Mouse (Mus musculus) heart, embryonic 12.5 days (tissue): ENCODE data around the gene Phf23. TPM values are rescaled to one million over a fixed set of nuclear protein-coding genes. Genes with fewer than 3 reads are reported as not detected.

Experiments
- ATAC-seq: fragments of 200-750 bp; cut with Nextera tagmentation; 2 replicates; pipeline ENCODE4 v1.8.0; 2017; ENCODE audit warnings: moderate TSS enrichment, moderate library complexity; ENCODE audit not compliant: insufficient number of reproducible peaks, low FRiP score
- H3K27ac ChIP-seq: fragments of 300-500 bp; sonication (generic); 2 replicates; pipeline ENCODE4 v1.5.1; 2016; ENCODE audit warnings: mild to moderate bottlenecking, moderate library complexity; ENCODE audit not compliant: poor library complexity, severe bottlenecking
- H3K27me3 ChIP-seq: fragments of 300-500 bp; sonication (generic); replicated peaks from 2 replicates; pipeline ENCODE4 v1.6.1; 2016; ENCODE audit warnings: mild to moderate bottlenecking, moderate library complexity
- H3K36me3 ChIP-seq: fragments of 300-500 bp; sonication (generic); 2 replicates; pipeline ENCODE4 v1.6.1; 2016; ENCODE audit warnings: mild to moderate bottlenecking, moderate library complexity
- H3K4me1 ChIP-seq: fragments of 300-500 bp; sonication (generic); replicated peaks from 2 replicates; pipeline ENCODE4 v1.6.1; 2016; ENCODE audit warnings: mild to moderate bottlenecking
- H3K4me2 ChIP-seq: fragments of 300-500 bp; sonication (generic); 2 replicates; pipeline ENCODE4 v1.6.1; 2016; ENCODE audit warnings: mild to moderate bottlenecking, moderate library complexity
- H3K4me3 ChIP-seq: fragments of 300-500 bp; sonication (generic); 2 replicates; pipeline ENCODE4 v1.5.1; 2016; ENCODE audit warnings: mild to moderate bottlenecking
- H3K9ac ChIP-seq: fragments of 300-500 bp; sonication (generic); 2 replicates; pipeline ENCODE4 v1.6.1; 2016; ENCODE audit warnings: mild to moderate bottlenecking, moderate library complexity
- H3K9me3 ChIP-seq: fragments of 300-500 bp; sonication (generic); replicated peaks from 2 replicates; pipeline ENCODE4 v1.6.1; 2016; ENCODE audit warnings: mild to moderate bottlenecking, moderate library complexity
- WGBS: fragments of 180-500 bp; shearing (Covaris S2); methylation state at CpG from one replicate; pipeline ENCODE4 v1.1.7; 2016; 5-methylcytosine and 5-hydroxymethylcytosine counted together
- polyA plus RNA-seq: library from polyadenylated mRNA; unstranded; fragments of >200 nt; fragmentation: Nextera tagmentation; extraction: Ambion mirVana; gene quantifications from 2 replicates; pipeline ENCODE4 v1.2.1, GENCODE M21; 2016

Gene Phf23
- polyA plus RNA-seq, 1 experiment from 2014 or later, result 54.1 TPM

DNA sequence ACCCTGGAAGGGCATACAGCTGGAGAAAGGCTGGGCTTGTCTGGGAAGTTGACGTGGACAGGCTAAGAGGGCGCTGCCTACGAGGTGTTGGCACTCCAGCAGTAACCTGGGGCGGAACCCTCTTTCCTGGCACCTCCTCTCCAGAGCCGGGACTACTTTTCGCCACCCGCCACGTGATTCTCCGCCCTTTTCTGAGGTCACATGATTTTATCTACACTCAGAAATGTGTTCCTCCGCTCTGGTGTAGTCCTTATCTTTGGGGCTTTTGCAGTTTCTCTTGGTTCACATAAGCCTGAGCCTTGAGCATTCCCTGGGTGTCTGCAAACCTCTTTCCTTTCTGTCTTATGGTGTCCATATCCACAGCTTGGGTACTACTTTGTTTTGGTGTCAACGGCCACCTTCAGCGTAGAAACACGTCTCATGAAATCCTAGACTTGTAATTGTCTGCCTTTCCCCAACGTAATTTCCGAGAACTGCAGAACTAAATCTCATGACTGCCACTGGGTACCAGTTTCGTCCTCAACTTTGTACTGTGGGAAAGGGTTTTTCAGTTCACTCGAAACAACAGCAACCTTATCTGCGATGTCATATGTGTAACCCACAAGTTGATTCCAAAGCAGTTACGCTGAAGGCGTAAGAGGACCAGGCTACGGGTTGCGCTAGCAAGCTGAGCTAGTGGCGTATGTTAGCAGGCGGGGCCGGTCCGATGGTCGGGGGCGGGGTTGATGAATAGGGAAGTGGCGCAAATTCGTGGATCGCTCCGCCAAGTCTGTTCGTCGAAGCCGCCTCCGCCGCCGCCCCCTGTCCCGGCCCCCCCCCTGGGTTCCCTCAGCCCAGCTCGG, 4.5 kb upstream of the Phf23 start, which contains the start of gene Gabarap:
Gene Gabarap (plus strand): TSS at position 294 of the 842 bp plus-strand sequence.
- H3K4me2 ChIP-seq, result peak within 1 kb of the TSS; percentile 74
- no peaks in the 10 kb centered on the region for H3K27me3 ChIP-seq
- peak within 1 kb of the TSS; percentile 95 for H3K27ac ChIP-seq
- peaks cover 19% of the 10 kb centered on the region for H3K4me1 ChIP-seq
- no peaks in the 10 kb centered on the region for H3K9me3 ChIP-seq
- under 1% methylated on average over 40 of the region's 40 CpGs for WGBS
- peak within 1 kb of the TSS; percentile 70 for H3K4me3 ChIP-seq
- H3K36me3 ChIP-seq, result peaks cover 62% of the 10 kb centered on the region
- H3K9ac ChIP-seq, result peak within 1 kb of the TSS; percentile 90
- ATAC-seq, result peak; percentile 85

DNA sequence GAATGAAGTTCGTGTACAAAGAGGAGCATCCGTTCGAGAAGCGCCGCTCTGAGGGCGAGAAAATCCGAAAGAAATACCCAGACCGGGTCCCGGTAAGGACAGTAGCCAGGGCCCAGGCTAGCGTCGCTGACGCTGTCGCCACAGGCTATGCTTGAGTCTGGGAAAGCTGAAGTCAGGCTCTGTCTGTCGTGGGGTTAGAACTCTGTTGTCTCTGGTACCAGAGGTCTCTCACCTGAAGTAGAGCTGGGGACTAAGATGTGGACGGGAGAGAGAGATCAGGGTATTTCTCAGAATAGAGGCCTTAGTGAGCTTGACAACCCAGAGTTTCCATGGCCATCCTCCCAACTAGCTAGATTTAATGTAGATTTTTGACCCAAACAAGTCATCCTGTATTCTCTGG, 3.9 kb upstream of the Phf23 start:
- Histone ChIP-seq H3K9ac (peak overlapping the region; percentile 90), H3K27me3 (no peaks in the 10 kb centered on the region), H3K4me3 (peak overlapping the region; percentile 70), H3K27ac (peak overlapping the region; percentile 95), H3K36me3 (peaks cover 56% of the 10 kb centered on the region), H3K4me1 (peaks cover 19% of the 10 kb centered on the region), H3K9me3 (no peaks in the 10 kb centered on the region), H3K4me2 (peak overlapping the region; percentile 74)
- no peak; the same call in 1 of the 2 replicates for ATAC-seq
- WGBS, result 0% methylated on average over 15 of the region's 15 CpGs

DNA sequence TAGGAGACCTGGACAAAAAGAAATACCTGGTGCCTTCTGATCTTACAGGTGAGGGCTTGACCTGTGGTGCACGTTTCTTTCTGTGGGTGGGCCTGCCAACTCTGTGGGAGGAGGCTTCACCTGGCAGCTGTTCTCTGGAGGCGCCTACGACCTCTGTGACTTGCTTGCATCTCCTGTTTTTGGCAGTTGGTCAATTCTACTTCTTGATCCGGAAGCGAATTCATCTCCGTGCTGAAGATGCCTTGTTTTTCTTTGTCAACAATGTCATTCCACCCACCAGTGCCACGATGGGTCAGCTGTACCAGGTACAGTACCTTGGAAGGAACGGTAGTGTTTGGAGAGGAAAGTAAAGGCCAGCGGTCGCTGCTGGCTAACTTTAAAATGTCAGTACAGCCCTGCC, 3.2 kb upstream of the Phf23 start:
- H3K27ac ChIP-seq, result no peak overlapping the region; the same call in 1 of the 2 replicates
- H3K9me3 ChIP-seq, result no peaks in the 10 kb centered on the region
- no peak for ATAC-seq
- H3K4me1 ChIP-seq, result peaks cover 21% of the 10 kb centered on the region
- H3K9ac ChIP-seq, result peak overlapping the region; percentile 66
- peak overlapping the region; percentile 74 for H3K4me2 ChIP-seq
- H3K36me3 ChIP-seq, result peaks cover 49% of the 10 kb centered on the region
- 77% methylated on average over 10 of the region's 10 CpGs for WGBS
- H3K4me3 ChIP-seq, result peak overlapping the region; percentile 70
- H3K27me3 ChIP-seq, result no peaks in the 10 kb centered on the region

DNA sequence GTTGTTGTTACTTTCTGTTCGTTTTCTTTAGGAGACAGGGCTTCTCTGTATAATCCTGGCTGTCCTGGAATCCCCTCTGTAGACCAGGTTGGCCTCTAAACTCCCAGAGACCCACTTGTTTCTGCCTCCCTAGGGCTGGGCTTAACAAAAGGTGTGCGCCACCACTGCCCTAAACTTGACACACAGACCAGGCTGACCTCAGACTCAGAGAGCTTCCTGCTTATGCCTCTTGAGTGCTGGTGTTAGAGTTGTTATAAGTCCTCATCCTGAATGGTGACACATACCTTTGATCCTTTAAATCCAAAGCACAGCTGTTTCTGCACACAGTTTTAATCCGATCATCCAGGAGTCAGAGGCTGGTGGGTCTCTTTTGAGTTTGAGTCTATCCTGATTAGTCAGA, 2.6 kb upstream of the Phf23 start:
- no peak for ATAC-seq
- peaks cover 27% of the 10 kb centered on the region for H3K4me1 ChIP-seq
- H3K27ac ChIP-seq, result no peak overlapping the region; the same call in 1 of the 2 replicates
- peak overlapping the region; percentile 70 for H3K4me3 ChIP-seq
- H3K4me2 ChIP-seq, result peak overlapping the region; percentile 74
- H3K9me3 ChIP-seq, result no peaks in the 10 kb centered on the region
- H3K36me3 ChIP-seq, result peaks cover 47% of the 10 kb centered on the region
- WGBS, result 86% methylated on average over 3 of the region's 3 CpGs
- peak overlapping the region; percentile 66 for H3K9ac ChIP-seq
- no peaks in the 10 kb centered on the region for H3K27me3 ChIP-seq

DNA sequence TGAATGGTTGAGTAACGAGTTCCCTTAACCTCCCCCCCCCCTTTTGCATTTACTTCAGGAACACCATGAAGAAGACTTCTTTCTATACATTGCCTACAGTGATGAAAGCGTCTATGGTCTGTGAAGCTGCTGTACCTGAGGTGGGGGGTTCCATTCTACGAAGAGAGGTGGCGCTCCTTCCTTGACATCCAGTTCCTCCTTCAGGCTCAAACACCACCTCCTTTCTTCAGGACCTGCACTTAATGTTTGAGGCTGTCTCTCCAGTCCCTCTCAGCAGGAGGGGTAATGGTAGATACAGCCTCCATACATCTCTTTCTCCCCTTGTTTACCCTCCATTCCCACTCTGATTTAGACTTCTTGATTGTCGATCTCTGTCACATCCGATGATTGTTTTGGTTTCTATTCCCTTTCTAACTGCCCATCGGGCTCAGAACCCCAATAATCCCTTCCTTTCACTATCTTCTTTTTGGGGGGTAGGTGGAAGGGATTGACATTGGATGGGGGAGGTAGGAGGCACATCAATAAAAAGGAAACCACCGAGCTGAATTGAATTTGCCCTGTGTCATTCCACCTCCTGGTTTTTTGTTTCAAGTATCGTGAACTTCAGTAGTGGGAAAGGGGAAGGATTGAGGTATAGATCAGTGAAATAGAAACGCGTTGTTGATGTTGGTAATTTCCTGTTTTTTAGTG, 1.0 kb upstream of the Phf23 start:
- Histone ChIP-seq H3K9ac (no peak overlapping the region), H3K4me3 (no peak overlapping the region; the same call in 1 of the 2 replicates), H3K9me3 (no peaks in the 10 kb centered on the region), H3K27me3 (no peaks in the 10 kb centered on the region), H3K4me2 (no peak overlapping the region), H3K36me3 (peaks cover 47% of the 10 kb centered on the region), H3K4me1 (peaks cover 33% of the 10 kb centered on the region), H3K27ac (no peak overlapping the region)
- ATAC-seq, result no peak
- 84% methylated on average over 11 of the region's 11 CpGs for WGBS

DNA sequence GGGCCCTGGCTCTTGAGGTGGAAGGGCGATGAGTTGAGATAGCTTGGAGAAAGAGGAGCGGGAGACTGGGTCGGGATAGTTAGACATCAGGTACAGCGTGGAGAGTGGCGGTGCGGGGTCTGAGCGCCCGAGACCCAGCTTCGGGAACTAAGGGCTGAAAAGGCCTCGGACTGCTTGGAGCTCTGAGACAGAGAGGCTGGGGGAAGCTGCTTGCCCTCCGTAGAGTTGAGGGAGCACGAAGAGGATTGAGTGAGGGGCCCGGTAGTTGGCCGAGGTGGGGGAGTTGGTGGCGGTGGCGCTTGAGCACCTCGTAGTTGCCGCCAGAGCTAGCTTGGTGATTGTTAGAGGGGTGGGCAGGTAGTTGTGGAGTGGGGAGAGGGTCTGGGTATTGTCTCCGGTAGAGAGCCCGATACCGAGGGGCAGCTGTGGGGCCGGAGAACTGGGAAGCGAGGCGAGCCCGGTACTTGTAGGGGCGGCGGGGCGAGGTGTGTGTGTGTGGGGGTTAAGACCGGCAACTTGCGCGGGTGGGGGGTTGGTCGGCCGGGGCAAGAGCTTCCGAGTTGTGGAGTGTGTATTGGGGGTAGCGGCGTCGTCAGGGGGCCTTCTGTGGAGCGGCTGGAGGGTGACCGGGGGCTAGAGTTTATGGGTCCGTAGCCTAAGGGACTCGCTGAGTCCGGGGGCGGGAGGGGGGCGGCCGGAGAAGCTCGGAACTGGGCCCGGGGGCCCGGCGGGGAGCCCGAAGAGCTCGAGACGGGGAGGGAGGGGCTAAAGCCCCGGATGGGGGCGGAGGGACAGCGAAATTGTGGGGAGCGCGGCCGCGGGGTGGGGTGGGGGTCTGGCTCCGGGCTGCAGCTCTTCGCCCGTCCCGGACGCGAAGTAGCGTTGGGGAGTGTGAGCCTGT, 834 bp downstream of the Phf23 start:
- H3K9ac ChIP-seq, result peak overlapping the region; percentile 100
- peak overlapping the region; percentile 99 for H3K27ac ChIP-seq
- no peaks in the 10 kb centered on the region for H3K9me3 ChIP-seq
- ATAC-seq, result peak; percentile 13; the same call in 1 of the 2 replicates
- H3K36me3 ChIP-seq, result peaks cover 44% of the 10 kb centered on the region
- H3K27me3 ChIP-seq, result no peaks in the 10 kb centered on the region
- H3K4me2 ChIP-seq, result peak overlapping the region; percentile 69
- peaks cover 34% of the 10 kb centered on the region for H3K4me1 ChIP-seq
- H3K4me3 ChIP-seq, result peak overlapping the region; percentile 99
- under 1% methylated on average over 58 of the region's 66 CpGs for WGBS

DNA sequence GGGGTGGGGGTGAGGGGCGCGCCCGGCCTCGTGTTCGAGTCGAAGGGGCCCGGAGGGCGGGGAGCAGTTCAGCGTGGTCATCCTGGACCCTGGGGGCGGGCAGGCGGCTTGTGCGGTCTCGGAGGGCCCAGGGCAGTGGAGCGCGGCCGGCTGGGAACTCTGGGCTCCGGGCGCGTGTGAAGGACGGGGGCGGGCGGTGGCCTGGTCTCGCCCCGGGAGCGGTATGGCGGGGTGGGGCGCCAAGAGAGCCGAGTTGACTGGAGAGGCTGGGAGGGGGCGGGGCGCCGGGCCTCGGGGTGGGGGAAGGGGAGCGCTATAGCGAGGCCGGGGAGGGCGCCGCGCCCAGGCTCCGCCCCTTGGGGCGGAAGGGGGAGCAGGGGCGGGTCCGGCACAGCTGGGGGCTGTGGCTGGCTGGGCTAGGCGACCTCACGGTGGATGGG, 1.5 kb downstream of the Phf23 start:
- Histone ChIP-seq H3K36me3 (peaks cover 44% of the 10 kb centered on the region), H3K9me3 (no peaks in the 10 kb centered on the region), H3K9ac (peak overlapping the region; percentile 100), H3K4me1 (peaks cover 41% of the 10 kb centered on the region), H3K4me3 (peak overlapping the region; percentile 99), H3K4me2 (peak overlapping the region; percentile 69), H3K27me3 (no peaks in the 10 kb centered on the region), H3K27ac (peak overlapping the region; percentile 99)
- ATAC-seq, result peak; percentile 82
- WGBS, result 1% methylated on average over 42 of the region's 44 CpGs

DNA sequence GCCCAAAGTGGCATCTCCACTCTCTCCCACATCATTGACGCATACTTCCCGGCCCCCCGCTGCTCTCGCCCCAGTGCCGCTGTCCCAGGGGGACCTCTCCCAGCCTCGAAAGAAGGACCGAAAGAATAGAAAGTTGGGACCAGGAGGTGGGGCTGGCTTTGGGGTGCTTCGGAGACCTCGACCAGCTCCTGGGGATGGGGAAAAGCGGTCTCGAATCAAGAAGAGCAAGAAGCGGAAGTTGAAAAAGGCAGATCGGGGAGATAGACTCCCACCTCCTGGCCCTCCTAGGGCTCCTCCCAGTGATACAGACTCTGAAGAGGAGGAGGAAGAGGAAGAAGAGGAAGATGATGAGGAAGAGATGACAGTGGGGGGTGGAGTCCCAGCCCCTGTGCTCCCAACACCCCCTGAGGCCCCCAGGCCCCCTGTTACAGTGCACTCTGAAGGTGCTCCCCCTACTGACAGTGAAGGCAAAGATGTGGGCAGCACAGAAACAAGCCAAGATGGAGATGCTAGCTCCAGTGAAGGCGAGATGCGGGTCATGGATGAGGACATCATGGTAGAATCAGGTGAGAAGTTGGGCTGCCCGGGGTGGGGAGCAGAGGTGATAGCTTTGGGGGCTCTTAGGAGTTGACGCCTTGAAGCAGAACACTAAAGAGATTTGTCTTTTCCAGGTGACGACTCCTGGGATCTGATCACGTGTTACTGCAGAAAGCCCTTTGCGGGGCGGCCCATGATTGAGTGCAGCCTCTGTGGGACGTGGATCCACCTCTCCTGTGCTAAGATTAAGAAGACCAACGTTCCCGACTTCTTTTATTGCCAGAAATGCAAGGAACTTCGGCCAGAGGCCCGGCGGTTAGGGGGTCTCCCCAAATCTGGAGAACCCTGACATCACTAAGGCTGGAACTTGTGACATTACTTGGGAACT, 3.3 kb downstream of the Phf23 start:
- H3K9ac ChIP-seq, result no peak overlapping the region

DNA sequence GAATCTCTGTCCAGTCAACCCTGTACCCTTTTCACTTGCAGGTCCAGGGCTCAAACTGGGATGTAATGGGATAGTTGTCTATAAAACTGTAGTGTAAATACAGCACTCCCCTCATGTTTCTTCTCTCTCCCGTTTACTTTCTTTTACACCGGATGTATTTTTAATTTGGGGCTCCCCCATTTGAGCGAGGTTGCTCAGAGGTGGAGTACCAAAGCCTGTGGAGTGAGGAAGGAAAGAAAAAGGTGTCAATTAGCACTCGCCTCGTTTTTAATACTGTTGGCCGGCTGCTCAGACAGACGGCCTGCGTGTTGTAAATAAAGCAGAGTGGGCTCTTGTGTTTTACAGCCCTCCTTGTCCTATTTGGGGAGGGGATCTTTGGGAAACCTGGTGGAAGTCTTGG, 4.1 kb downstream of the Phf23 start:
- 82% methylated on average over 8 of the region's 8 CpGs for WGBS
- ATAC-seq, result no peak
- peak overlapping the region; percentile 96; the same call in 1 of the 2 replicates for H3K27ac ChIP-seq
- H3K4me3 ChIP-seq, result no peak overlapping the region
- peak overlapping the region; percentile 85 for H3K4me2 ChIP-seq
- H3K9me3 ChIP-seq, result no peaks in the 10 kb centered on the region
- H3K4me1 ChIP-seq, result peaks cover 51% of the 10 kb centered on the region
- no peak overlapping the region for H3K9ac ChIP-seq
- H3K27me3 ChIP-seq, result no peaks in the 10 kb centered on the region
- H3K36me3 ChIP-seq, result peaks cover 30% of the 10 kb centered on the region

More for the DNA sequence above, 3.3 kb downstream of the Phf23 start:
- Histone ChIP-seq H3K4me1 (peaks cover 48% of the 10 kb centered on the region), H3K36me3 (peaks cover 35% of the 10 kb centered on the region), H3K27me3 (no peaks in the 10 kb centered on the region), H3K4me3 (no peak overlapping the region), H3K4me2 (no peak overlapping the region), H3K27ac (no peak overlapping the region), H3K9me3 (no peaks in the 10 kb centered on the region)
- ATAC-seq, result no peak
- 90% methylated on average over 27 of the region's 27 CpGs for WGBS
